Mouse (Mus musculus) heart, embryonic 13.5 days (tissue): ENCODE results near the gene Pon3. TPM values are rescaled to one million over a fixed set of nuclear protein-coding genes. Genes with fewer than 3 reads are reported as not detected.

Experiments
- ATAC-seq: fragments of 200-750 bp; cut with Nextera tagmentation; 2 replicates; pipeline ENCODE4 v1.8.0; 2017; ENCODE audit warnings: moderate TSS enrichment; ENCODE audit not compliant: insufficient number of reproducible peaks, low FRiP score, low TSS enrichment; ENCODE audit errors: extremely low read depth
- H3K27ac ChIP-seq: fragments of 300-500 bp; sonication (generic); replicated peaks from 2 replicates; pipeline ENCODE4 v1.5.1; 2015; ENCODE audit warnings: moderate library complexity, mild to moderate bottlenecking, inconsistent platforms
- H3K27me3 ChIP-seq: fragments of 300-500 bp; sonication (generic); replicated peaks from 2 replicates; pipeline ENCODE4 v1.6.1; 2015; ENCODE audit warnings: mild to moderate bottlenecking, inconsistent platforms
- H3K36me3 ChIP-seq: fragments of 300-500 bp; sonication (generic); 2 replicates; pipeline ENCODE4 v1.6.1; 2015; ENCODE audit warnings: mild to moderate bottlenecking, inconsistent platforms
- H3K4me1 ChIP-seq: fragments of 300-500 bp; sonication (generic); 2 replicates; pipeline ENCODE4 v1.6.1; 2015; ENCODE audit warnings: inconsistent platforms
- H3K4me2 ChIP-seq: fragments of 300-500 bp; sonication (generic); 2 replicates; pipeline ENCODE4 v1.6.1; 2015; ENCODE audit warnings: inconsistent platforms, mild to moderate bottlenecking, moderate library complexity
- H3K4me3 ChIP-seq: fragments of 300-500 bp; sonication (generic); 2 replicates; pipeline ENCODE4 v1.5.1; 2015; ENCODE audit warnings: moderate library complexity, mild to moderate bottlenecking, inconsistent platforms
- H3K9ac ChIP-seq: fragments of 300-500 bp; sonication (generic); 2 replicates; pipeline ENCODE4 v1.6.1; 2015; ENCODE audit warnings: inconsistent platforms, mild to moderate bottlenecking, moderate library complexity
- H3K9me3 ChIP-seq: fragments of 300-500 bp; sonication (generic); 2 replicates; pipeline ENCODE4 v1.6.1; 2016; ENCODE audit warnings: inconsistent platforms
- WGBS: fragments of 180-500 bp; shearing (Covaris S2); methylation state at CpG from one replicate; pipeline ENCODE4 v1.1.7; 2015; ENCODE audit warnings: mixed read lengths; 5-methylcytosine and 5-hydroxymethylcytosine counted together
- polyA plus RNA-seq: library from polyadenylated mRNA; unstranded; fragments of >200 nt; fragmentation: Nextera tagmentation; extraction: Ambion mirVana; gene quantifications from 2 replicates; pipeline ENCODE4 v1.2.1, GENCODE M21; 2015

The Pon3 gene
- polyA plus RNA-seq, 1 experiment from 2014 or later: 36.5 TPM

- no peaks in the 10 kb centered on the region for H3K27me3 ChIP-seq
- peak overlapping the region; percentile 14; the same call in 1 of the 2 replicates for H3K4me3 ChIP-seq
- ATAC-seq: no peak
- H3K27ac ChIP-seq: no peak overlapping the region
- no peaks in the 10 kb centered on the region for H3K36me3 ChIP-seq
- 59% methylated on average over 19 of the region's 19 CpGs for WGBS
- no peaks in the 10 kb centered on the region for H3K4me1 ChIP-seq
- 0 out of 2 replicates have a peak overlapping the region, but pooled peaks have one; percentile 19 for H3K9ac ChIP-seq
- H3K4me2 ChIP-seq: peak overlapping the region; percentile 59
- H3K9me3 ChIP-seq: no peaks in the 10 kb centered on the region
These were observed 77.9 kb downstream of the Pon3 start for GRCm38 (mm10) chr6:5177967-5178891.

- H3K36me3 ChIP-seq: no peaks in the 10 kb centered on the region
- no peak overlapping the region for H3K4me2 ChIP-seq
- no peak overlapping the region for H3K27ac ChIP-seq
- WGBS: 79% methylated on average over 10 of the region's 10 CpGs
- H3K4me3 ChIP-seq: no peak overlapping the region
- ATAC-seq: no peak
- H3K4me1 ChIP-seq: no peaks in the 10 kb centered on the region
- no peak overlapping the region for H3K9ac ChIP-seq
- no peaks in the 10 kb centered on the region for H3K27me3 ChIP-seq
- no peaks in the 10 kb centered on the region for H3K9me3 ChIP-seq
These were observed 81.8 kb downstream of the Pon3 start for GRCm38 (mm10) chr6:5174179-5174812.

GRCm38 (mm10) chr6:5172571-5172970 lies 83.5 kb downstream of the Pon3 start:
- Histone ChIP-seq H3K9ac (no peak overlapping the region), H3K27me3 (no peaks in the 10 kb centered on the region), H3K4me2 (no peak overlapping the region), H3K9me3 (no peaks in the 10 kb centered on the region), H3K4me3 (no peak overlapping the region), H3K36me3 (no peaks in the 10 kb centered on the region), H3K4me1 (no peaks in the 10 kb centered on the region), H3K27ac (no peak overlapping the region)
- no peak for ATAC-seq
- 56% methylated on average over 9 of the region's 9 CpGs for WGBS

DNA sequence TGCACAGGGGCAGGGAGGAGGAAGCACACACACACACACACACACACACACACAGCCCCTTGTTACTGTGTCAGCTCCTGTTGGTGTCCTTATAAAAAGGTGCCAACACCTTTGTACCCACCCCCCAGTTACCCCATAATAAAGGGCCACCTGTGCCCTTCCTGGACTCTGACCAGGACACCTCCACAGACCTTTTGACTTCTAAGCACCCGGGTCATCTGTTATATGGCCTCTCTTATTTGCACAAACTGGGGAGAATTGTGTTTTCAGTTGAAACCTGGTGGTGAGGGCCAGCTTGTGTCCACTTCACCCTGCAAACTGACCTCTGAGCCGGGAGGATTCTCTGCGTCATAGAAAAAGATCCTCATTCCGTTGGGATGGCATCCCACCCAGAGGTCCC lies 84.7 kb downstream of the Pon3 start:
- ATAC-seq: no peak
- no peaks in the 10 kb centered on the region for H3K27me3 ChIP-seq
- 81% methylated on average over 4 of the region's 4 CpGs for WGBS
- no peak overlapping the region for H3K9ac ChIP-seq
- H3K4me2 ChIP-seq: no peak overlapping the region
- H3K4me3 ChIP-seq: no peak overlapping the region
- H3K4me1 ChIP-seq: no peaks in the 10 kb centered on the region; the same call in 1 of the 2 replicates
- H3K36me3 ChIP-seq: no peaks in the 10 kb centered on the region
- H3K27ac ChIP-seq: no peak overlapping the region
- H3K9me3 ChIP-seq: no peaks in the 10 kb centered on the region

Other genes starting within 250 kb of the Pon3 start
- gene Pon1, start 62.3 kb downstream of the Pon3 start, polyA plus RNA-seq: 0.31 TPM in 1 of 2 replicates, not detected in the other
- 37.2 and 41.4 TPM in 2 replicates for gene Pon2, start 42.2 kb upstream of the Pon3 start, polyA plus RNA-seq
- 31.4 and 34.1 TPM in 2 replicates for gene Asb4, start 127.1 kb upstream of the Pon3 start, polyA plus RNA-seq
- 20.4 and 22.4 TPM in 2 replicates for gene Pdk4, start 240.0 kb upstream of the Pon3 start, polyA plus RNA-seq